Mouse (Mus musculus) erythroblast, embryonic 14.5 days (primary cell): ENCODE measurements at regions not wholly inside any gene's neighbourhood (a gene's known extent, or its start where the extent isn't known, plus 50 kb on each side); places are given as distances from the start of the nearest gene placed in this dataset.

Source experiments
- GATA1 ChIP-seq: IDR thresholded peaks from 2 replicates; pipeline ENCODE4 v1.6.1; 2012; ENCODE audit warnings: low read length, inconsistent platforms, mixed read lengths
- TAL1 ChIP-seq: IDR thresholded peaks from 3 replicates; pipeline ENCODE4 v1.6.1; 2012; ENCODE audit warnings: low read length, inconsistent platforms, mixed read lengths

GRCm38 (mm10) chr4:56102314-56102713, 570.0 kb upstream of the Klf4 start:
- no peak for TF ChIP-seq TAL1
- TF ChIP-seq GATA1, result no peak
